Mouse (Mus musculus) heart, embryonic 12.5 days (tissue): ENCODE measurements at regions not wholly inside any gene's neighbourhood (a gene's known extent, or its start where the extent isn't known, plus 50 kb on each side); places are given as distances from the start of the nearest gene placed in this dataset.
A peak's percentile ranks its signal among the peaks of the same experiment; 100 is the strongest.

ENCODE experiments used
- ATAC-seq: fragments of 200-750 bp; cut with Nextera tagmentation; 2 replicates; pipeline ENCODE4 v1.8.0; 2017; ENCODE audit warnings: moderate TSS enrichment, moderate library complexity; ENCODE audit not compliant: insufficient number of reproducible peaks, low FRiP score
- H3K27ac ChIP-seq: fragments of 300-500 bp; sonication (generic); 2 replicates; pipeline ENCODE4 v1.5.1; 2016; ENCODE audit warnings: mild to moderate bottlenecking, moderate library complexity; ENCODE audit not compliant: poor library complexity, severe bottlenecking
- H3K27me3 ChIP-seq: fragments of 300-500 bp; sonication (generic); replicated peaks from 2 replicates; pipeline ENCODE4 v1.6.1; 2016; ENCODE audit warnings: mild to moderate bottlenecking, moderate library complexity
- H3K36me3 ChIP-seq: fragments of 300-500 bp; sonication (generic); 2 replicates; pipeline ENCODE4 v1.6.1; 2016; ENCODE audit warnings: mild to moderate bottlenecking, moderate library complexity
- H3K4me1 ChIP-seq: fragments of 300-500 bp; sonication (generic); replicated peaks from 2 replicates; pipeline ENCODE4 v1.6.1; 2016; ENCODE audit warnings: mild to moderate bottlenecking
- H3K4me2 ChIP-seq: fragments of 300-500 bp; sonication (generic); 2 replicates; pipeline ENCODE4 v1.6.1; 2016; ENCODE audit warnings: mild to moderate bottlenecking, moderate library complexity
- H3K4me3 ChIP-seq: fragments of 300-500 bp; sonication (generic); 2 replicates; pipeline ENCODE4 v1.5.1; 2016; ENCODE audit warnings: mild to moderate bottlenecking
- H3K9ac ChIP-seq: fragments of 300-500 bp; sonication (generic); 2 replicates; pipeline ENCODE4 v1.6.1; 2016; ENCODE audit warnings: mild to moderate bottlenecking, moderate library complexity
- H3K9me3 ChIP-seq: fragments of 300-500 bp; sonication (generic); replicated peaks from 2 replicates; pipeline ENCODE4 v1.6.1; 2016; ENCODE audit warnings: mild to moderate bottlenecking, moderate library complexity
- WGBS: fragments of 180-500 bp; shearing (Covaris S2); methylation state at CpG from one replicate; pipeline ENCODE4 v1.1.7; 2016; 5-methylcytosine and 5-hydroxymethylcytosine counted together

GRCm38 (mm10) chr12:25223539-25223938 is 126.6 kb upstream of the Id2 start:
- Histone ChIP-seq H3K36me3 (no peaks in the 10 kb centered on the region), H3K9me3 (no peaks in the 10 kb centered on the region), H3K4me2 (no peak overlapping the region), H3K4me3 (no peak overlapping the region), H3K27ac (no peak overlapping the region), H3K4me1 (peaks cover 17% of the 10 kb centered on the region), H3K9ac (no peak overlapping the region), H3K27me3 (no peaks in the 10 kb centered on the region)
- no peak for ATAC-seq
- whole genome bisulfite sequencing: 82% methylated on average over 4 of the region's 4 CpGs

GRCm38 (mm10) chr12:25220780-25221106 is 123.8 kb upstream of the Id2 start:
- Histone ChIP-seq H3K27me3 (no peaks in the 10 kb centered on the region), H3K27ac (no peak overlapping the region), H3K9ac (no peak overlapping the region), H3K36me3 (no peaks in the 10 kb centered on the region), H3K9me3 (no peaks in the 10 kb centered on the region), H3K4me1 (peaks cover 32% of the 10 kb centered on the region), H3K4me2 (no peak overlapping the region), H3K4me3 (no peak overlapping the region)
- no peak for ATAC-seq
- 36% methylated on average over 4 of the region's 4 CpGs for WGBS

- H3K4me1 ChIP-seq: peaks cover 37% of the 10 kb centered on the region
- no peak overlapping the region for H3K9ac ChIP-seq
- no peak overlapping the region for H3K4me2 ChIP-seq
- H3K36me3 ChIP-seq: no peaks in the 10 kb centered on the region
- 47% methylated on average over 9 of the region's 9 CpGs for WGBS
- no peaks in the 10 kb centered on the region for H3K9me3 ChIP-seq
- no peaks in the 10 kb centered on the region for H3K27me3 ChIP-seq
- no peak for ATAC-seq
- H3K27ac ChIP-seq: no peak overlapping the region
- H3K4me3 ChIP-seq: no peak overlapping the region
These were observed 123.3 kb upstream of the Id2 start for GRCm38 (mm10) chr12:25220096-25220779.

- Histone ChIP-seq H3K4me3 (no peak overlapping the region), H3K4me1 (peaks cover 41% of the 10 kb centered on the region), H3K4me2 (no peak overlapping the region), H3K36me3 (no peaks in the 10 kb centered on the region), H3K9ac (no peak overlapping the region), H3K9me3 (no peaks in the 10 kb centered on the region), H3K27ac (no peak overlapping the region), H3K27me3 (no peaks in the 10 kb centered on the region)
- no peak for ATAC-seq
- 83% methylated on average over 10 of the region's 10 CpGs for WGBS
These were observed 122.6 kb upstream of the Id2 start for GRCm38 (mm10) chr12:25219546-25219945.

- no peak for ATAC-seq
- Histone ChIP-seq H3K27ac (peak overlapping the region; percentile 49), H3K4me3 (no peak overlapping the region), H3K27me3 (no peaks in the 10 kb centered on the region), H3K4me1 (peaks cover 44% of the 10 kb centered on the region), H3K36me3 (no peaks in the 10 kb centered on the region), H3K9ac (no peak overlapping the region), H3K9me3 (peaks cover 3% of the 10 kb centered on the region; the same call in 1 of the 2 replicates), H3K4me2 (no peak overlapping the region)
- 60% methylated on average over 5 of the region's 5 CpGs for WGBS
These were observed 120.0 kb upstream of the Id2 start for GRCm38 (mm10) chr12:25216792-25217516.

GRCm38 (mm10) chr12:25215266-25215665 is 118.3 kb upstream of the Id2 start:
- H3K4me1 ChIP-seq: peaks cover 37% of the 10 kb centered on the region
- ATAC-seq: no peak
- no peak overlapping the region for H3K4me3 ChIP-seq
- no peak overlapping the region for H3K4me2 ChIP-seq
- H3K27me3 ChIP-seq: no peaks in the 10 kb centered on the region
- peaks cover 3% of the 10 kb centered on the region; the same call in 1 of the 2 replicates for H3K9me3 ChIP-seq
- WGBS: 24% methylated on average over 5 of the region's 5 CpGs
- H3K36me3 ChIP-seq: no peaks in the 10 kb centered on the region
- H3K27ac ChIP-seq: no peak overlapping the region
- H3K9ac ChIP-seq: no peak overlapping the region

- H3K4me2 ChIP-seq: no peak overlapping the region
- no peak overlapping the region for H3K27ac ChIP-seq
- H3K4me1 ChIP-seq: peaks cover 39% of the 10 kb centered on the region
- WGBS: 79% methylated on average over 11 of the region's 11 CpGs
- no peaks in the 10 kb centered on the region for H3K27me3 ChIP-seq
- no peaks in the 10 kb centered on the region for H3K36me3 ChIP-seq
- H3K4me3 ChIP-seq: no peak overlapping the region
- H3K9ac ChIP-seq: no peak overlapping the region
- no peak for ATAC-seq
- peaks cover 3% of the 10 kb centered on the region; the same call in 1 of the 2 replicates for H3K9me3 ChIP-seq
These were observed 117.0 kb upstream of the Id2 start for GRCm38 (mm10) chr12:25213782-25214478.

GRCm38 (mm10) chr12:25211331-25211730 is 114.4 kb upstream of the Id2 start:
- H3K4me1 ChIP-seq: peaks cover 25% of the 10 kb centered on the region
- H3K27ac ChIP-seq: no peak overlapping the region
- no peaks in the 10 kb centered on the region for H3K27me3 ChIP-seq
- ATAC-seq: no peak
- H3K4me3 ChIP-seq: no peak overlapping the region
- no peak overlapping the region for H3K4me2 ChIP-seq
- H3K9me3 ChIP-seq: peaks cover 3% of the 10 kb centered on the region; the same call in 1 of the 2 replicates
- WGBS: 81% methylated on average over 6 of the region's 6 CpGs
- H3K9ac ChIP-seq: no peak overlapping the region
- H3K36me3 ChIP-seq: no peaks in the 10 kb centered on the region

GRCm38 (mm10) chr12:25210597-25210996 is 113.7 kb upstream of the Id2 start:
- Histone ChIP-seq H3K4me3 (no peak overlapping the region), H3K4me2 (no peak overlapping the region), H3K9me3 (peaks cover 3% of the 10 kb centered on the region; the same call in 1 of the 2 replicates), H3K27ac (no peak overlapping the region), H3K9ac (no peak overlapping the region), H3K4me1 (peaks cover 21% of the 10 kb centered on the region), H3K27me3 (no peaks in the 10 kb centered on the region), H3K36me3 (no peaks in the 10 kb centered on the region)
- ATAC-seq: no peak
- WGBS: 82% methylated on average over 3 of the region's 3 CpGs

- 49% methylated on average over 4 of the region's 4 CpGs for WGBS
- no peaks in the 10 kb centered on the region for H3K27me3 ChIP-seq
These were observed 112.4 kb upstream of the Id2 start for GRCm38 (mm10) chr12:25209333-25209728.

GRCm38 (mm10) chr12:25208670-25209332 is 111.9 kb upstream of the Id2 start:
- Histone ChIP-seq H3K4me3 (no peak overlapping the region), H3K9ac (no peak overlapping the region), H3K27ac (no peak overlapping the region), H3K36me3 (no peaks in the 10 kb centered on the region), H3K4me1 (peaks cover 11% of the 10 kb centered on the region), H3K27me3 (no peaks in the 10 kb centered on the region), H3K9me3 (peaks cover 3% of the 10 kb centered on the region; the same call in 1 of the 2 replicates), H3K4me2 (no peak overlapping the region)
- WGBS: 49% methylated on average over 11 of the region's 11 CpGs
- ATAC-seq: no peak

More at GRCm38 (mm10) chr12:25209333-25209728, 112.4 kb upstream of the Id2 start:
- H3K4me3 ChIP-seq: no peak overlapping the region
- no peak for ATAC-seq
- peaks cover 3% of the 10 kb centered on the region; the same call in 1 of the 2 replicates for H3K9me3 ChIP-seq
- H3K27ac ChIP-seq: no peak overlapping the region
- H3K9ac ChIP-seq: no peak overlapping the region
- H3K36me3 ChIP-seq: no peaks in the 10 kb centered on the region
- no peak overlapping the region for H3K4me2 ChIP-seq
- peaks cover 13% of the 10 kb centered on the region for H3K4me1 ChIP-seq
